Mouse (Mus musculus): ENCODE measurements around the gene Sucla2. TPM values are rescaled to one million over a fixed set of nuclear protein-coding genes. Genes with fewer than 3 reads are reported as not detected.
"Not testable (repeated sequence)": the region's sequence is repeated elsewhere in the genome, so short reads cannot be mapped to it uniquely, and the experiment has no call there.

Sucla2 gene
- total RNA-seq, 2 experiments from 2014 or later: 151 to 152 TPM

GRCm38 (mm10) chr14:73501283-73501682 lies 23.8 kb upstream of the Sucla2 start:
- Histone ChIP-seq H3K27ac (no peak overlapping the region), H3K4me3 (no peak overlapping the region)
- DNase-seq (ENCODE audit: low spot score in 2 of 2): no peak
- TF ChIP-seq CTCF (conservative IDR thresholded peaks at IDR 0.05): no peak

GRCm38 (mm10) chr14:73501721-73502120 lies 23.4 kb upstream of the Sucla2 start:
- Histone ChIP-seq H3K27ac (peak overlapping the region; percentile 65; the same call in 1 of the 2 replicates), H3K4me3 (no peak overlapping the region)
- no peak for DNase-seq (ENCODE audit: low spot score in 2 of 2)
- no peak for TF ChIP-seq CTCF (conservative IDR thresholded peaks at IDR 0.05)

- no peak for TF ChIP-seq CTCF (conservative IDR thresholded peaks at IDR 0.05)
- Histone ChIP-seq H3K4me3 (no peak overlapping the region), H3K27ac (peak overlapping the region; percentile 65)
- DNase-seq (ENCODE audit: low spot score in 2 of 2): peak in 1 of 2 experiments; percentile 35
Observed at GRCm38 (mm10) chr14:73502591-73503184, 22.4 kb upstream of the Sucla2 start.

GRCm38 (mm10) chr14:73503237-73503933 lies 21.7 kb upstream of the Sucla2 start:
- peak overlapping the region; percentile 65 for H3K27ac ChIP-seq
- TF ChIP-seq CTCF (conservative IDR thresholded peaks at IDR 0.05): no peak
- H3K4me3 ChIP-seq: no peak overlapping the region; the same call in 1 of the 2 replicates
- no peak for DNase-seq (ENCODE audit: low spot score in 2 of 2)

GRCm38 (mm10) chr14:73506283-73506682 lies 18.8 kb upstream of the Sucla2 start:
- H3K4me3 ChIP-seq: no peak overlapping the region
- no peak for DNase-seq (ENCODE audit: low spot score in 2 of 2)
- no peak overlapping the region for H3K27ac ChIP-seq
- no peak for TF ChIP-seq CTCF (conservative IDR thresholded peaks at IDR 0.05)

GRCm38 (mm10) chr14:73507200-73507599 lies 17.9 kb upstream of the Sucla2 start:
- DNase-seq (ENCODE audit: low spot score in 2 of 2): no peak
- no peak for TF ChIP-seq CTCF (conservative IDR thresholded peaks at IDR 0.05)
- H3K27ac ChIP-seq: no peak overlapping the region
- no peak overlapping the region for H3K4me3 ChIP-seq

GRCm38 (mm10) chr14:73507702-73508376 lies 17.3 kb upstream of the Sucla2 start:
- peak overlapping the region; percentile 39; the same call in 1 of the 2 replicates for H3K27ac ChIP-seq
- no peak overlapping the region; the same call in 1 of the 2 replicates for H3K4me3 ChIP-seq
- no peak for DNase-seq (ENCODE audit: low spot score in 2 of 2)
- TF ChIP-seq CTCF (conservative IDR thresholded peaks at IDR 0.05): no peak

- H3K4me3 ChIP-seq: no peak overlapping the region
- no peak for DNase-seq (ENCODE audit: low spot score in 2 of 2)
- no peak overlapping the region for H3K27ac ChIP-seq
- no peak for TF ChIP-seq CTCF (conservative IDR thresholded peaks at IDR 0.05)
Observed at GRCm38 (mm10) chr14:73508630-73509395, 16.3 kb upstream of the Sucla2 start.

- H3K27ac ChIP-seq: peak within 1 kb of the TSS; percentile 73
- DNase-seq (ENCODE audit: low spot score in 2 of 2): peak; percentile 95 to 99
- peak within 1 kb of the TSS; percentile 84 for H3K4me3 ChIP-seq
- peak; percentile 100 for TF ChIP-seq CTCF (conservative IDR thresholded peaks at IDR 0.05)
Observed at GRCm38 (mm10) chr14:73509765-73510423, 15.2 kb upstream of the Sucla2 start, which contains the start of gene Med4. TSS of gene Med4 (plus strand) at chr14:73510025.

GRCm38 (mm10) chr14:73524136-73524535 lies 983 bp upstream of the Sucla2 start:
- Histone ChIP-seq H3K4me3 (peak overlapping the region; percentile 54), H3K27ac (peak overlapping the region; percentile 97)
- no peak for TF ChIP-seq CTCF (conservative IDR thresholded peaks at IDR 0.05)
- DNase-seq (ENCODE audit: low spot score in 2 of 2): no peak

GRCm38 (mm10) chr14:73528661-73529060 lies 3.5 kb downstream of the Sucla2 start:
- H3K27ac ChIP-seq; DNase-seq (ENCODE audit: low spot score in 2 of 2); H3K4me3 ChIP-seq: not testable (repeated sequence)

GRCm38 (mm10) chr14:73533755-73534465 lies 8.8 kb downstream of the Sucla2 start:
- Histone ChIP-seq H3K27ac (no peak overlapping the region), H3K4me3 (no peak overlapping the region)
- no peak for DNase-seq (ENCODE audit: low spot score in 2 of 2)
- no peak for TF ChIP-seq CTCF (conservative IDR thresholded peaks at IDR 0.05)
